Mouse (Mus musculus): ENCODE data around the gene Tmem150b. TPM values are rescaled to one million over a fixed set of nuclear protein-coding genes. Genes with fewer than 3 reads are reported as not detected.

Gene Tmem150b
- polyA plus RNA-seq, 2 experiments = 0.18 to 0.31 TPM

GRCm38 (mm10) chr7:4690951-4691653, 33.9 kb downstream of the Tmem150b start:
- no peaks in the 10 kb centered on the region for H3K36me3 ChIP-seq (replicated peaks; ENCODE audit: control insufficient read depth, insufficient read depth, low read depth)
- no peaks in the 10 kb centered on the region; a peak in 1 of 4 replicates for H3K4me1 ChIP-seq (replicated peaks; ENCODE audit: control insufficient read depth in 2 of 2, insufficient read depth in 2 of 2, low read length in 1 of 2)
- ATAC-seq (ENCODE audit: insufficient read depth) (0 out of 2 replicates have a peak, but pooled peaks have one; percentile 12), DNase-seq (ENCODE audit: low read depth in 3 of 3, low spot score in 3 of 3) (no peak)
- no peaks in the 10 kb centered on the region for H3K9me3 ChIP-seq (ENCODE audit: control insufficient read depth, low read length)
- no peak overlapping the region for H3K27ac ChIP-seq
- peak overlapping the region; percentile 34; the same call in 1 of the 2 replicates for H3K9ac ChIP-seq (replicated peaks)
- peak overlapping the region; percentile 57 for H3K4me2 ChIP-seq (ENCODE audit: low read depth)
- WGBS (ENCODE audit: insufficient replicate concordance) = 21% methylated on average over 23 of the region's 35 CpGs
- H3K27me3 ChIP-seq (ENCODE audit: control insufficient read depth, insufficient read depth, low read length) = peaks cover 18% of the 10 kb centered on the region
- TF ChIP-seq EP300 (IDR thresholded peaks at IDR 0.05; ENCODE audit: low read depth) (no peak), CTCF (IDR thresholded peaks at IDR 0.05; ENCODE audit: low read depth) (no peak)
- peak overlapping the region; percentile 25 to 48; a peak in 3 of 4 replicates for H3K4me3 ChIP-seq (ENCODE audit: insufficient read depth in 1 of 2, low read depth in 2 of 2, low read length in 2 of 2)

- H3K9ac ChIP-seq (replicated peaks) = peak within 1 kb of the TSS; percentile 34; the same call in 1 of the 2 replicates
- WGBS (ENCODE audit: insufficient replicate concordance) = 8% methylated on average over 8 of the region's 18 CpGs
- peak within 1 kb of the TSS; percentile 57 for H3K4me2 ChIP-seq (ENCODE audit: low read depth)
- no peaks in the 10 kb centered on the region for H3K9me3 ChIP-seq (ENCODE audit: control insufficient read depth, low read length)
- H3K36me3 ChIP-seq (replicated peaks; ENCODE audit: control insufficient read depth, insufficient read depth, low read depth) = no peaks in the 10 kb centered on the region
- H3K27ac ChIP-seq = no peak within 1 kb of the TSS
- DNase-seq (ENCODE audit: low read depth in 3 of 3, low spot score in 3 of 3) (no peak), ATAC-seq (ENCODE audit: insufficient read depth) (no peak)
- H3K27me3 ChIP-seq (ENCODE audit: control insufficient read depth, insufficient read depth, low read length) = peaks cover 18% of the 10 kb centered on the region
- peaks cover under 1% of the 10 kb centered on the region in 2 experiments; a peak in 3 of 4 replicates for H3K4me1 ChIP-seq (replicated peaks; ENCODE audit: control insufficient read depth in 2 of 2, insufficient read depth in 2 of 2, low read length in 1 of 2)
- TF ChIP-seq EP300 (IDR thresholded peaks at IDR 0.05; ENCODE audit: low read depth) (no peak), CTCF (IDR thresholded peaks at IDR 0.05; ENCODE audit: low read depth) (no peak)
- H3K4me3 ChIP-seq (ENCODE audit: insufficient read depth in 1 of 2, low read depth in 2 of 2, low read length in 2 of 2) = peak within 1 kb of the TSS; percentile 25 to 48; a peak in 3 of 4 replicates
Observed at GRCm38 (mm10) chr7:4690387-4690786, 34.7 kb downstream of the Tmem150b start, which contains the start of gene Brsk1. Gene Brsk1, plus strand, starts transcription at chr7:4690604.

- Histone ChIP-seq H3K4me2 (ENCODE audit: low read depth) (peak within 1 kb of the TSS; percentile 92), H3K36me3 (replicated peaks; ENCODE audit: control insufficient read depth, insufficient read depth, low read depth) (peaks cover 2% of the 10 kb centered on the region; the same call in 1 of the 2 replicates), H3K9me3 (ENCODE audit: control insufficient read depth, low read length) (no peaks in the 10 kb centered on the region), H3K27me3 (ENCODE audit: control insufficient read depth, insufficient read depth, low read length) (peaks cover 3% of the 10 kb centered on the region; the same call in 1 of the 2 replicates), H3K4me3 (ENCODE audit: insufficient read depth in 1 of 2, low read depth in 2 of 2, low read length in 2 of 2) (peak within 1 kb of the TSS; percentile 87 to 97), H3K4me1 (replicated peaks; ENCODE audit: control insufficient read depth in 2 of 2, insufficient read depth in 2 of 2, low read length in 1 of 2) (peaks cover 11 to 16% of the 10 kb centered on the region in 2 experiments), H3K27ac (peak within 1 kb of the TSS; percentile 71), H3K9ac (replicated peaks) (peak within 1 kb of the TSS; percentile 70)
- ATAC-seq (ENCODE audit: insufficient read depth) = peak; percentile 97
- WGBS (ENCODE audit: insufficient replicate concordance) = under 1% methylated on average over 32 of the region's 32 CpGs
- peak; percentile 96 to 98 (median 98) for DNase-seq (ENCODE audit: low read depth in 3 of 3, low spot score in 3 of 3)
- TF ChIP-seq CTCF (IDR thresholded peaks at IDR 0.05; ENCODE audit: low read depth) (no peak), EP300 (IDR thresholded peaks at IDR 0.05; ENCODE audit: low read depth) (no peak)
Observed at GRCm38 (mm10) chr7:4684632-4685417, 40.2 kb downstream of the Tmem150b start, which contains the start of gene Hspbp1. Gene Hspbp1, minus strand, starts transcription at chr7:4685068.

GRCm38 (mm10) chr7:4684203-4684602, 40.8 kb downstream of the Tmem150b start:
- Histone ChIP-seq H3K27ac (peak overlapping the region; percentile 71), H3K9ac (replicated peaks) (peak overlapping the region; percentile 70), H3K4me3 (ENCODE audit: insufficient read depth in 1 of 2, low read depth in 2 of 2, low read length in 2 of 2) (peak overlapping the region; percentile 87 to 97), H3K4me2 (ENCODE audit: low read depth) (peak overlapping the region; percentile 92), H3K4me1 (replicated peaks; ENCODE audit: control insufficient read depth in 2 of 2, insufficient read depth in 2 of 2, low read length in 1 of 2) (peaks cover 11 to 16% of the 10 kb centered on the region in 2 experiments), H3K36me3 (replicated peaks; ENCODE audit: control insufficient read depth, insufficient read depth, low read depth) (peaks cover 2% of the 10 kb centered on the region), H3K9me3 (ENCODE audit: control insufficient read depth, low read length) (no peaks in the 10 kb centered on the region), H3K27me3 (ENCODE audit: control insufficient read depth, insufficient read depth, low read length) (no peaks in the 10 kb centered on the region)
- ATAC-seq (ENCODE audit: insufficient read depth) (peak; percentile 1), DNase-seq (ENCODE audit: low read depth in 3 of 3, low spot score in 3 of 3) (no peak)
- no peak for TF ChIP-seq EP300 (IDR thresholded peaks at IDR 0.05; ENCODE audit: low read depth)
- TF ChIP-seq CTCF (IDR thresholded peaks at IDR 0.05; ENCODE audit: low read depth) = 0 out of 2 replicates have a peak, but pooled peaks have one; percentile 1
- WGBS (ENCODE audit: insufficient replicate concordance) = 3% methylated on average over 13 of the region's 13 CpGs
